Mouse (Mus musculus) neural tube, embryonic 14.5 days (tissue): ENCODE measurements at regions not wholly inside any gene's neighbourhood (a gene's known extent, or its start where the extent isn't known, plus 50 kb on each side); places are given as distances from the start of the nearest gene placed in this dataset.
"Not testable (repeated sequence)": the region's sequence is repeated elsewhere in the genome, so short reads cannot be mapped to it uniquely, and the experiment has no call there.

Experiments used
- ATAC-seq: fragments of 200-750 bp; cut with Nextera tagmentation; 2 replicates; pipeline ENCODE4 v1.8.0; 2017; ENCODE audit warnings: low read depth, mild to moderate bottlenecking, moderate TSS enrichment, moderate library complexity
- H3K27ac ChIP-seq: fragments of 300-500 bp; sonication (generic); 2 replicates; pipeline ENCODE4 v1.5.1; 2014; ENCODE audit warnings: low read depth, mild to moderate bottlenecking, control low read depth, low read length, moderate library complexity, mixed read lengths
- H3K27me3 ChIP-seq: fragments of 300-500 bp; sonication (generic); 2 replicates; pipeline ENCODE4 v1.6.1; 2014; ENCODE audit warnings: low read length; ENCODE audit not compliant: control insufficient read depth, insufficient read depth
- H3K36me3 ChIP-seq: fragments of 300-500 bp; sonication (generic); 2 replicates; pipeline ENCODE4 v1.6.1; 2014; ENCODE audit warnings: low read length, mixed read lengths; ENCODE audit not compliant: control insufficient read depth, insufficient read depth
- H3K4me1 ChIP-seq: fragments of 300-500 bp; sonication (generic); 2 replicates; pipeline ENCODE4 v1.6.1; 2014; ENCODE audit warnings: low read length; ENCODE audit not compliant: control insufficient read depth, insufficient read depth
- H3K4me2 ChIP-seq: fragments of 300-500 bp; sonication (generic); 2 replicates; pipeline ENCODE4 v1.6.1; 2014; ENCODE audit warnings: mild to moderate bottlenecking, low read depth, low read length, control low read depth
- H3K4me3 ChIP-seq: fragments of 300-500 bp; sonication (generic); 2 replicates; pipeline ENCODE4 v1.5.1; 2014; ENCODE audit warnings: low read depth, low read length, control low read depth, mixed read lengths
- H3K9ac ChIP-seq: fragments of 300-500 bp; sonication (generic); replicated peaks from 2 replicates; pipeline ENCODE4 v1.6.1; 2014; ENCODE audit warnings: low read depth, mild to moderate bottlenecking, control low read depth, low read length, mixed read lengths
- H3K9me3 ChIP-seq: fragments of 300-500 bp; sonication (generic); 2 replicates; pipeline ENCODE4 v1.6.1; 2016; ENCODE audit warnings: low read length; ENCODE audit not compliant: control insufficient read depth
- WGBS: fragments of 180-500 bp; shearing (Covaris S2); extraction: QIAGEN DNeasy Blood & Tissue Kit; methylation state at CpG from one replicate; pipeline ENCODE4 v1.1.7; 2014; 5-methylcytosine and 5-hydroxymethylcytosine counted together

GRCm38 (mm10) chr8:96488741-96489453, 600.5 kb upstream of the Got2 start:
- no peaks in the 10 kb centered on the region for H3K9me3 ChIP-seq
- H3K27me3 ChIP-seq, result no peaks in the 10 kb centered on the region
- no peak overlapping the region for H3K4me3 ChIP-seq
- ATAC-seq, result no peak
- H3K27ac ChIP-seq, result no peak overlapping the region
- H3K9ac ChIP-seq, result no peak overlapping the region
- 49% methylated on average over 7 of the region's 7 CpGs for WGBS
- no peak overlapping the region for H3K4me2 ChIP-seq
- H3K36me3 ChIP-seq, result no peaks in the 10 kb centered on the region
- H3K4me1 ChIP-seq, result peaks cover 5% of the 10 kb centered on the region; the same call in 1 of the 2 replicates

GRCm38 (mm10) chr8:96455915-96456314, 567.6 kb upstream of the Got2 start:
- no peaks in the 10 kb centered on the region for H3K36me3 ChIP-seq
- no peaks in the 10 kb centered on the region for H3K4me1 ChIP-seq
- H3K27ac ChIP-seq, result no peak overlapping the region
- ATAC-seq, result no peak
- 19% methylated on average over 6 of the region's 6 CpGs for WGBS
- no peaks in the 10 kb centered on the region for H3K27me3 ChIP-seq
- H3K4me2 ChIP-seq, result peak overlapping the region; percentile 29
- no peak overlapping the region for H3K4me3 ChIP-seq
- no peaks in the 10 kb centered on the region for H3K9me3 ChIP-seq
- no peak overlapping the region for H3K9ac ChIP-seq

- peak; percentile 61 for ATAC-seq
- Histone ChIP-seq H3K4me3 (no peak overlapping the region), H3K4me1 (no peaks in the 10 kb centered on the region), H3K27ac (no peak overlapping the region), H3K9me3 (no peaks in the 10 kb centered on the region), H3K4me2 (peak overlapping the region; percentile 29), H3K27me3 (no peaks in the 10 kb centered on the region), H3K36me3 (no peaks in the 10 kb centered on the region), H3K9ac (no peak overlapping the region)
- 19% methylated on average over 9 of the region's 9 CpGs for WGBS
Measured at GRCm38 (mm10) chr8:96455336-96455735, 567.0 kb upstream of the Got2 start.

- no peaks in the 10 kb centered on the region for H3K4me1 ChIP-seq
- no peak overlapping the region for H3K9ac ChIP-seq
- ATAC-seq, result no peak
- H3K36me3 ChIP-seq, result no peaks in the 10 kb centered on the region
- no peaks in the 10 kb centered on the region for H3K9me3 ChIP-seq
- H3K27me3 ChIP-seq, result no peaks in the 10 kb centered on the region
- H3K4me2 ChIP-seq, result no peak overlapping the region
- no peak overlapping the region for H3K4me3 ChIP-seq
- WGBS, result 55% methylated on average over 1 of the region's 1 CpGs
- H3K27ac ChIP-seq, result no peak overlapping the region
Measured at GRCm38 (mm10) chr8:96429708-96430107, 541.4 kb upstream of the Got2 start.

GRCm38 (mm10) chr8:96426900-96427299, 538.6 kb upstream of the Got2 start:
- 45% methylated on average over 1 of the region's 1 CpGs for WGBS
- ATAC-seq, result no peak
- Histone ChIP-seq H3K9ac (no peak overlapping the region), H3K4me2 (no peak overlapping the region), H3K27ac (no peak overlapping the region), H3K27me3 (no peaks in the 10 kb centered on the region), H3K9me3 (no peaks in the 10 kb centered on the region), H3K4me1 (no peaks in the 10 kb centered on the region), H3K36me3 (no peaks in the 10 kb centered on the region), H3K4me3 (no peak overlapping the region)

- Histone ChIP-seq H3K27ac (no peak overlapping the region), H3K36me3 (no peaks in the 10 kb centered on the region), H3K4me2 (no peak overlapping the region), H3K9me3 (no peaks in the 10 kb centered on the region), H3K9ac (no peak overlapping the region), H3K4me1 (no peaks in the 10 kb centered on the region), H3K4me3 (no peak overlapping the region), H3K27me3 (no peaks in the 10 kb centered on the region)
- no peak for ATAC-seq
- 66% methylated on average over 1 of the region's 1 CpGs for WGBS
Measured at GRCm38 (mm10) chr8:96409601-96410000, 521.3 kb upstream of the Got2 start.

- WGBS, result 93% methylated on average over 15 of the region's 15 CpGs
- H3K27me3 ChIP-seq, result no peaks in the 10 kb centered on the region
- no peaks in the 10 kb centered on the region for H3K4me1 ChIP-seq
Measured at GRCm38 (mm10) chr8:96404549-96405145, 516.3 kb upstream of the Got2 start.

GRCm38 (mm10) chr8:96403669-96404068, 515.3 kb upstream of the Got2 start:
- no peaks in the 10 kb centered on the region for H3K36me3 ChIP-seq
- no peak overlapping the region for H3K27ac ChIP-seq
- no peaks in the 10 kb centered on the region for H3K9me3 ChIP-seq
- no peak overlapping the region for H3K9ac ChIP-seq
- H3K27me3 ChIP-seq, result no peaks in the 10 kb centered on the region
- H3K4me1 ChIP-seq, result no peaks in the 10 kb centered on the region
- ATAC-seq, result no peak
- 71% methylated on average over 3 of the region's 3 CpGs for WGBS
- no peak overlapping the region for H3K4me3 ChIP-seq
- no peak overlapping the region for H3K4me2 ChIP-seq

More at GRCm38 (mm10) chr8:96404549-96405145, 516.3 kb upstream of the Got2 start:
- Histone ChIP-seq H3K4me3 (no peak overlapping the region), H3K27ac (no peak overlapping the region), H3K36me3 (no peaks in the 10 kb centered on the region), H3K9ac (no peak overlapping the region), H3K4me2 (no peak overlapping the region), H3K9me3 (no peaks in the 10 kb centered on the region)
- ATAC-seq, result no peak

- not testable (repeated sequence) for H3K4me2 ChIP-seq, H3K27ac ChIP-seq, H3K4me3 ChIP-seq, H3K9me3 ChIP-seq, H3K9ac ChIP-seq, H3K36me3 ChIP-seq, H3K27me3 ChIP-seq, H3K4me1 ChIP-seq, ATAC-seq
- WGBS, result 88% methylated on average over 4 of the region's 4 CpGs
Measured at GRCm38 (mm10) chr8:96399381-96399780, 511.0 kb upstream of the Got2 start.
